8 mouse cellular contexts compared by ENCODE assay signal in genomic region chr4:124861283-124862188, GRCm38 (mm10). TPM values are rescaled to one million over a fixed set of nuclear protein-coding genes. Genes with fewer than 3 reads are reported as not detected.
DNase-seq lines count a peak whose midpoint lies in the region; ATAC-seq and TF ChIP-seq lines count a peak whose summit lies in the region.

TSS of gene Maneal (minus strand) at chr4:124862171.

- H3K4me3 ChIP-seq in spleen, adult 2 months (ENCODE audit: extremely low read depth, insufficient read depth, insufficient read length) = peak within 1 kb of the TSS; percentile 37; the same call in 1 of the 2 replicates
- H3K4me3 ChIP-seq in intestine, embryonic 14.5 days (ENCODE audit: low read depth, low read length) = peak within 1 kb of the TSS; percentile 39
- H3K4me3 ChIP-seq in midbrain, embryonic 13.5 days (replicated peaks) = peak within 1 kb of the TSS; percentile 76

- DNase-seq in frontal cortex, adult 2 months (ENCODE audit: extremely low spot score in 1 of 2, low spot score in 1 of 2) = no peak
- DNase-seq in frontal cortex, postnatal 25 days (ENCODE audit: low spot score in 2 of 2) = no peak
- DNase-seq in spleen, adult 2 months (ENCODE audit: low read depth in 1 of 2, low spot score in 2 of 2) = no peak
- no peak for DNase-seq in spleen, adult 12 weeks (ENCODE audit: low spot score)
- no peak for DNase-seq in intestine, embryonic 14.5 days (ENCODE audit: low spot score)
- DNase-seq in spleen, adult 18-20 months = no peak
- no peak for DNase-seq in adrenal gland, adult 8-10 months

- H3K4me2 ChIP-seq in intestine, embryonic 14.5 days (ENCODE audit: low read length) = peak within 1 kb of the TSS; percentile 72
- peak within 1 kb of the TSS; percentile 84 for H3K4me2 ChIP-seq in midbrain, embryonic 13.5 days (replicated peaks)

- 5% methylated on average over 74 of the region's 77 CpGs for WGBS in spleen, adult 2 months
- 5% methylated on average over 60 of the region's 77 CpGs for WGBS in intestine, embryonic 14.5 days
- 1% methylated on average over 72 of the region's 77 CpGs for WGBS in midbrain, embryonic 13.5 days

- peaks cover 4% of the 10 kb centered on the region for H3K36me3 ChIP-seq in spleen, adult 2 months (ENCODE audit: control insufficient read depth, insufficient read depth, low read length)
- H3K36me3 ChIP-seq in intestine, embryonic 14.5 days (ENCODE audit: control insufficient read depth, insufficient read depth, low read length) = peaks cover 4% of the 10 kb centered on the region
- H3K36me3 ChIP-seq in midbrain, embryonic 13.5 days = peaks cover 28% of the 10 kb centered on the region

- no peaks in the 10 kb centered on the region for H3K9me3 ChIP-seq in intestine, embryonic 14.5 days (ENCODE audit: control insufficient read depth, low read length)
- no peaks in the 10 kb centered on the region for H3K9me3 ChIP-seq in midbrain, embryonic 13.5 days

- H3K27ac ChIP-seq in spleen, adult 2 months (ENCODE audit: insufficient read depth, low read length) = no peak within 1 kb of the TSS
- H3K27ac ChIP-seq in intestine, embryonic 14.5 days (ENCODE audit: low read depth) = no peak within 1 kb of the TSS
- peak within 1 kb of the TSS; percentile 84 for H3K27ac ChIP-seq in midbrain, embryonic 13.5 days

- TF ChIP-seq CTCF in spleen, adult 2 months (IDR thresholded peaks at IDR 0.05; ENCODE audit: extremely low read depth, insufficient read depth, insufficient read length, insufficient replicate concordance) = no peak

- TF ChIP-seq POLR2A in spleen, adult 2 months (IDR thresholded peaks at IDR 0.05; ENCODE audit: low read depth, low read length) = no peak

- H3K27me3 ChIP-seq in spleen, adult 2 months (ENCODE audit: control insufficient read depth, insufficient read depth, low read length) = peaks cover 16% of the 10 kb centered on the region
- H3K27me3 ChIP-seq in intestine, embryonic 14.5 days (replicated peaks; ENCODE audit: control insufficient read depth, insufficient read depth, low read length) = peaks cover 33% of the 10 kb centered on the region
- no peaks in the 10 kb centered on the region for H3K27me3 ChIP-seq in midbrain, embryonic 13.5 days

- ATAC-seq in intestine, embryonic 14.5 days (replicated peaks; ENCODE audit: low FRiP score, low TSS enrichment, low read depth) = no peak; the same call in 1 of the 2 replicates
- peak; percentile 44 for ATAC-seq in midbrain, embryonic 13.5 days

- H3K9ac ChIP-seq in intestine, embryonic 14.5 days (ENCODE audit: low read length) = 0 out of 2 replicates have a peak within 1 kb of the TSS, but pooled peaks have one; percentile 27
- peak within 1 kb of the TSS; percentile 90 for H3K9ac ChIP-seq in midbrain, embryonic 13.5 days (replicated peaks)

- H3K4me1 ChIP-seq in spleen, adult 2 months (ENCODE audit: control insufficient read depth, insufficient read depth, insufficient read length) = peaks cover 5% of the 10 kb centered on the region
- H3K4me1 ChIP-seq in intestine, embryonic 14.5 days (replicated peaks; ENCODE audit: control insufficient read depth, insufficient read depth, low read length) = no peaks in the 10 kb centered on the region
- peaks cover 31% of the 10 kb centered on the region for H3K4me1 ChIP-seq in midbrain, embryonic 13.5 days (replicated peaks)

RNA-seq across cellular contexts. Expression of gene Maneal, which starts in this region (rescaled TPM):
- polyA plus RNA-seq in frontal cortex, adult 2 months (2012; rRNA removed) = 48.7 and 52.5 TPM in 2 replicates
- 0.65 TPM in 2 replicates for polyA plus RNA-seq in spleen, adult 2 months (2012; rRNA removed)
- 1.0 and 1.5 TPM in 2 replicates for polyA plus RNA-seq in intestine, embryonic 14.5 days (2014; fragmentation: Nextera tagmentation; extraction: Ambion mirVana)
- 7.3 and 9.5 TPM in 2 replicates for polyA plus RNA-seq in midbrain, embryonic 13.5 days (2015; fragmentation: Nextera tagmentation; extraction: Ambion mirVana)
- 1 to 10 TPM; 6.4 to 7.2 (median 6.8) TPM for total RNA-seq in adrenal gland, adult 8-10 months (2022)
